Mouse (Mus musculus): ENCODE data around the gene Gm49318. TPM values are rescaled to one million over a fixed set of nuclear protein-coding genes. Genes with fewer than 3 reads are reported as not detected.
"Not testable (repeated sequence)": the region's sequence is repeated elsewhere in the genome, so short reads cannot be mapped to it uniquely, and the experiment has no call there.

Gm49318 gene
- total RNA-seq (2021), result not detected in 2 replicates
- long read RNA-seq, experiment 1, result 0 reads
- long read RNA-seq, experiment 2, partial matches to known transcripts, result 0 of 1 reads
- long read RNA-seq, experiment 2, other reads (novel, unspliced or antisense), result 1 of 1 reads

DNA sequence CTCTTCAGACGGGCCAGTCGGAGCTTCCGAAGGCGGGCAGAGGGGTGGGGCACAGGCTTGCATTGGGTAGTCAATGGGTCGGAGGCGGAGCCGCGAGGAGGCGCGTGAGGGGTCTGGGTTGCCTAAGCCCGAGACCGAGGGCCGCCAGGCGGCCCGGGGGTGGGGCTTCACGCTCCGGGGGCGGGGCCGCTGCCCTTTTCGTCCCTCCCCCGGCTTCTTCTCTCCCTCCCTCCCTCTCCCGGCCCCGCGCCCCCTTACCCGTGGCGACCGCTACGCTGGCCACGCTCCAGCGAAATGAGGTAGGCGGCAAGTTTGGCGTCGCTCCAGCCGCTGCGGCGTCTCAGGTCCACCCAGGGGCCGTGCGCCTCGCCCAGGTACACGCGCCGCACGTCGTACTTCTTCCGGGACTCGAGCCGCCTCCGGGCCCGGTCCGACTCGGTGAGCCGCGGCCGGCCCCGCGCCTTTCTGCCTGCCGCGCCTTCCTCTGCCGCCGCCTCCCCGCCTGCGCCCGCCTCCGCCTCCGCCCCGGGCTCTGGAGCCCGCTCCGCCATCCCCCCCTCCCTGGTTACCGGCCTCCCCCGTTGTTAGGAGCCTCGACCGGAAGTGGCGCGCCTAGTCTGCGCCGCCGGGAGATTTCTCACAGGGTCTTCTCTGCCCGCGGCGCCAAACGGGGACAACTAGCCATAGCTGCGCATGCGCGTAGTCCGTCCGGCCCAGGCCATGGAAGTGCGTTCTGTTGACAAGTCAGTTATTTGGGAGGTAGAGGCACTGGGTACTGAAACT lies at the start of gene Gm49318, which contains the start of gene Zfp653:
TSS of gene Gm49318 (minus strand) at position 469 of the 783 bp plus-strand sequence.
TSS of gene Zfp653 (minus strand) at position 586 of the 783 bp plus-strand sequence.
- DNase-seq, result peak; percentile 98

DNA sequence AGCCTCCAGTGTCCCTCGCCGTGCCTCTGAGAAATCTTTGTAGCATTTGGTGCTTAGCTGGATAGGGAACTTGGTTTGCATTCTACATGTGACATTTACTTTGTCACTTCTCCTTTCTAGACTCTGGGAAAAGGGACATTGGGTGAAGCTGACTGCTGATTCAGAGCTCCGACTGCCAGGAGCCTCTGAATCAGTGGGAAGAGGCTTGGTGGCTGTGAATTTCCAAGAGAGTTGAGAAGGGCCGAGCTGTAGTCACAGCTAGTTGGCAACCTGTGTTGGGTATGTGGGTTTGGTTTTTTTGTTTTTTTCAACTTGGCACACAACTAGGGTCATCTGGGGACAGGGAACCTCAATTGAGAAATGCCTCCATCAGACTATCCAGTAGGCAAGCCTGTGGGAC lies 48.5 kb upstream of the Gm49318 start:
- peak; percentile 43 for DNase-seq

DNA sequence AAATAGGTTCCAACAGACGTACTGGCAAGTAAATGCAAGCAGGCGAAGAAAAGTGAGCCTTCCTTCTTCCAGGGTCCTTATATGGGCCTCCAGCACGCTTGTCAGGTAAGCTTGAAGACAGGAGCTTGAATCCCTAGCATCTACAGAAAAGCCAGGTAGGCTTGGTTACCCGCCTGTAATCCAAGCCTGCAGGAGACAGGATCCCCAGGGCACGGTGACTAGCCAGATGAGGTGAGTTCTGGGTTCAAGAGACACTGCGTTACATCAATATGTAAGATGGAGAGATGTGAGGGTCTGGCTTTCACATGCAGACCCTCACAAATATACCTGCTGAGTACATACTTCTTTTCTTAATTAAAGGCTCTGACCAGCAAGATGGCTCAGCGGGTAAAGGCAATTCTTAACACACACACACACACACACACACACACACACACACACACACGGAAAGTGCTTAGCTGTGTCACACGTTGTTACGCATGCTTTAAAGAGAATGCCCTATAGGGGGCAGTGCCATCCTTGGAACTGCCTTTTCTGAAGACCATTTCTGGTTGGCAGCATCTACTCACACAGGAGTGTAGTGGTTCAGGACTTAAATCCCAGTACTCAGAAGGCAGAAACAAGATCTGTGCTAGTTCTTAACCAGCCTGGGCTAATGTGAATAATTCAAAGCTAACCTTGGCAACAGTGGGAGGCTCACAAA lies 46.8 kb upstream of the Gm49318 start:
- DNase-seq, result peak; percentile 78

DNA sequence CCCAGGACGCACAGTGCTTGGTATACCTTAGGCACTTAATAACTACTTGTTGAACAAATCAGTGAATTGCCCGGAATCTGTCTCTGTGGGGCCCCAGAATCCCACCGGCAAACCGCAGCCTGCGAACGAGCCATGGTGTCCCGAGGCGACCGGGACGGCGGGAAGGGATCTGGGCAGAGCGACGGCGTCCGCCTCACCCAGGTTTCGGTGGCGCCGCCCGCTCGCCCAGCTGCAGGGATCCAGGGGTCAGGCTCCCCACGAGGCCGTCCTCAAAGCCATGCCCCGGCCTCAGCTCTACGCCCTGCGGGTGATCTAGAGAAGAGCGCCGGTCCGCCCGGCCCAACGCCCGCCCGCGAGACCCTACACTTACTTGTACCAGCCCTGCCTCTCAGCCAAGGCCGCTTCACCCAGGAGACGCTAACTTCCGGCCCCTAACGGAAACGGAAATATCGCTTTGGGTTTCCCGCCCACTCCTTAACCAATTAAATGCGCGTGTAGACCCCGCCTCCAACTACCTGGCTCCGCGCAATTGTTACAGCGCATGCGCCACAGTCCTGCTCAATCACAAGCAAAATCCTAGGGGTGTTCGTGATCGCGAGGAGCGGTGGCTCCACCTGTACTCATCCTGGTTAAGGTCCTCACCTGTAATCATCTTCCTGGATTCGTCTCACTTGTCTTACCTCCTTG lies 45.8 kb upstream of the Gm49318 start, which contains the start of gene Elof1:
TSS of gene Elof1 (minus strand) at position 433 of the 687 bp plus-strand sequence.
- DNase-seq, result peak; percentile 95

DNA sequence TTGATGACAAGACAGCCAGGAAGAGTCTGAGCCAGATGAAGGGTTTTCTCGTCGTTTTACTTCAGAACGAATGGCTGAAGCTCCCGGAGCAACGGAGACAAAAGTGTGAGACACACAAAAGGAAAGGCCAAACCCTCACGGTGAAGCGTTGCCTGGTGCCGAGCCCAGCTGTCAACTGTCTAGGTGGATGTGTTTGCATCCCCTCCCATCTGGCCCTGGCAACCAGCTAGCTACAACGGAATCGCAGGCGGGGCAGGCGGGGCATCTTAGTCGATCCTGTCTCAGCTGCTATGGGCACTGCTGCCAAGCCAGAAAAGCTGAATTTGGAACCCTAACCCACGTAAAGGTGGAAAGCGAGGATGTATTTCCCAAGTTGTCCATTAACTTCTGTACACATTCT lies 45.0 kb upstream of the Gm49318 start:
- DNase-seq, result peak; percentile 39

DNA sequence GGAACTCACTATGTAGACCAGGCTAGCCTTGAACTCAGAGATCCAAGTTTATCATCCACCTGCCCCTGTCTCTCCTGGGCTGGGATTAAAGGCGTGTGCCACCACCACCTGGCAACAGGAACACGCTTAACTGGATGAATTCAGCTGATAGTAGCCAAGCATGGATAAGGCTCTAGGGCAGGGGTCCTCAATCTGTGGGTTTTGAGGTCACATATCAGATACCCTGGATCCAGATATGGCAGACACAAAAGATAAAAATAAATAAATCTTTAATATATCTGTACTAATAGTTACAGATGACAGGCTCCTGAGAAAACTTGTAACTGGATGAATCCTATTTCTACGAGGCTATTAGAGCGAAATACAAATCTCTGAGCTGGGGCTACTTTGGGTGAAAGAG lies 44.6 kb upstream of the Gm49318 start:
- no peak for DNase-seq

DNA sequence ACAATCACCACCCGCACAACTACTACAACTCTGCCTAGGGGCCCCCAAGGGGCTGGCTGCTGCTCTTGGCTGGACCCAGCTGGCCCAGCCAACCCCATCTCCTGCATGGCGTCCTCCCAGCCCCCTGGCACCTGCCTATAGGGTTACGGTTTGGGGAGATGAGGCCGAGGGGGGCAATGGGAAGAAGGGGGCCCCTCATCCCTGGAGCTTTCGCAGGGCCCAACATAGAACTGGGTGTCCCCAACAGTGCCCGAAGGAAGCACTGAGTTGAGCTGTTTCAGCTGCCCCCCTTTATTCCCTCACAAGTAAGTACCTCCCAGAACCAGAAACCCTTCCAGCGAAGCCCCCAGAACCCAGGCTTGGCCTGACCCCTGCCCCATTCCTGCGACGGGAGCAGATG lies 37.1 kb upstream of the Gm49318 start:
- no peak for DNase-seq

DNA sequence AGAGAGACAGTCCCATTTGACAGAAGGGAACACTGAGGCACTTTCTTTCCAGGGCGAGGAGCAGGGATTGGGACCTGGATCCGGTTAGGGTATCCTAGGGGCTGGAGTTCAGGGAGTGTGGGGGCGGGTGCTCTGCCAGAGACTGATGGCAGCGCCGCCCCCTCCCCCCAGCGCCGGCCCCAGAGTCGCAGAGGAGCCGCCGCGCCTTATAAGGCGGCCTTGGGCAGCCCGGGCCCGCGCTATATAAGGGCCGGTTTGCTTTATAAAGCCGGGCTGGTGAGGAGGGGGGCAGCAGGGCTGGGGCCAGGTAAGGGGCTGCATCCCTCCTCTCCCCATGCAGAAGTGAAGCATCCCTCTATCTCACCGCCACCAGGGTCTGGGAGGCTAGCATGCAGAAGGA lies 28.9 kb upstream of the Gm49318 start:
- DNase-seq, result no peak

DNA sequence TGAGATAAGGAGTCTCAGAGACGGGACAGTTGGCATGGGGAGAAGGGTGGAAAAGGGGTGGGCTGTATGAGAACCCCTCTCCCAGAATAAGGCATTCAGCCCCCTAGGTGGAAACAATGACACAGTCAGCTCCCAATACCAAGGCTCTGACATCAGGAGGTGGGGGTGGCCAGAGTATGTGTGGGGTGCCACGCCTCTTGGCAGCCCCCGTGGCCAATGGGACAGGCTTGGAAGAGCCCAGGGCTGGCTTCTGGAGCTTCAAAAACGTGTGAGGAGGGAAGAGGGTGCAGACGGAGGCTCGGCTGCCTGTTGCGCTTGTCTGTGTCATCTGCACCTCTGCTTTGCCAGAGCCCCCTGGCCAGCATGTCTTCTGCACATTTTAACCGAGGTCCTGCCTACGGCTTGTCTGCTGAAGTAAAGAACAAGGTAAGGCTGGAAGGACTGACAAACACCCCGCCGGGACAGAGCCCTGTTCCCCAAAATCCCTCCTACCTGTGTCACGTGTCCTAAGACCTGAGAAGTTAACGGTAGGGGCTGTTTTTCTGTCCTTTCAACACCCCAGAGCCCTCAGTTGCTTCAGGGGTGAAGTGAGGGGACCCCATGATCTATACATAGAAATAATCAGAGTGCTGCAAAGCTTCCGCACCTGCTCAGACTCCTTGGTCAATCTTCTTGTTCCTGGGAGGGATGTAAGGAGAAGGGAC lies 28.1 kb upstream of the Gm49318 start, which contains the start of gene Cnn1:
TSS of gene Cnn1 (plus strand) at position 224 of the 704 bp plus-strand sequence.
- DNase-seq, result peak; percentile 58

DNA sequence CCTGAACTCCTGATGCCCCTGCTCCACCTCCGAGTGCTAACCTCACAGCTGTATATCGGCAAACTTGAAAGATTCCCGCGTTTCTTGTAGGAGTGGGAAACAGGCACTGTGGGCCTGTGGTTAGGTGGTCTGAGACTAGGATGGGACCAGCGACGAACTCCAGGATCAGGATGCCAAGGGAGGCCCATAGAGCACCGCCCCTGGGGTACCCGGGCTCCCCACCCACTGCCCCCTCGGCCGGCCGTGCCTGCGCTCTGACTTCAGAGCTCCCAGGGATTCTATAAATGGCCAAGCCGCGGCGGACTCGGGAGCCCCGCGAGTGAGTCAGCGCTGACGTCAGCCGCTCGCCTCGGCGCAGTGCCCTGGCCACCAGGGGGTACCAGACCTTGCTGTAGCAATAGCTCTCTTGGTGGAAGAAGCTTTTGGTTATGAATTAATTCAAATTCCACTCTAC lies 24.8 kb upstream of the Gm49318 start:
- DNase-seq, result peak; percentile 93

DNA sequence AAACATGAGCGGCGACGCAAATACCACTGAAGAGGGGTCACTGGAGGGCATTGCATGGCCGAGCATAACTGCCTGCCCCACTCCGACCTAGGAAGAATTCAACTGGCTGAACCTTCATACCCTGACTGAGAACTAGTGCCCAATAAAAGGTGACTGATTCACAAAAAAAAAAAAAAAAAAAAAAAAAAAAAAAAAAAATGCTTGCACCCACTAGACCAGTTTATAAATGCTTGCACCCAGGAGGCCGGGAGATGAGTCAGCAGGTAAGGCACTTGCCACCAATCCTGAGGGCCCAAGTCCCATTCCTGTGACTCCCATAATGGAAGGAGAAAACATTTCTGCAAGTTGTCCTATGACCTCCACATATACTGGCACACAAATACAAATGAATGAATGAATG lies 21.7 kb upstream of the Gm49318 start:
- DNase-seq, result no peak

DNA sequence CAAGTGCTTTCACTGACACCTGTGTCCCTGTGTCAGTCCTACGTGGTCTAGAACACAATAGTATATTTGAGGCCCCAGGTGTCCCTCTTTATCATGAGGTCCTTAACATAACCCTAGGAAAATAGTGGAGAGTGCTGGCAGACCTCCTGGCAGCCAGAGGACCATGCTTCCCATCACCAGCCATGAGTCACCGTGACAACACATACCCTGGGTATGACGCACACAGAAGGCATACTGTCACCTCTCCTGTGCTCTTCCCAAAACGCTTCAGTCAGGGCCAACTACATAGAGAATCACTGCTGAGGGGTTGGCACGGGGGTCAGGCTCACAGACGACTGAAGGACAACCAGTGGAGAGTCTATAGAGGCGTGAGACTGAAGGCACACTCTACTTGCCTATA lies 18.9 kb upstream of the Gm49318 start:
- DNase-seq, result peak; percentile 48

DNA sequence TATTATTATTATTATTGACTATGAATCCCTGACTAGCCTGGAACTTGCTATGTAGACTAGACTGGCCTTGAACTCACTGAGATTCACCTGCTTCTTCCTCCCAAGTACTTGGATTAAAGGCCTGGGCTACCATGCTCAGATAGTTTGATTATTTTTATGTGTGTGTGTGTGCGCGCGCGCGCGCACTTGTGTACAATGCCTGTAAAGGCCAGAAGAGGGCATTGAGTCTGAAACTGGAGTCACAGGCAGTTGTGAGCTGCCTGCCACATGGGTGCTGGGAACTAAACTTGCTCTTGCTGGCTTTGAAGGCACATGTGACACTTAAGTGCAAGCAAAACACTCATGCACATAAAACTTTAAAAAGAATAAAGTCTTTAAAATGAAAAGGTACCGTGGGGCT lies 18.2 kb upstream of the Gm49318 start:
- DNase-seq, result no peak

DNA sequence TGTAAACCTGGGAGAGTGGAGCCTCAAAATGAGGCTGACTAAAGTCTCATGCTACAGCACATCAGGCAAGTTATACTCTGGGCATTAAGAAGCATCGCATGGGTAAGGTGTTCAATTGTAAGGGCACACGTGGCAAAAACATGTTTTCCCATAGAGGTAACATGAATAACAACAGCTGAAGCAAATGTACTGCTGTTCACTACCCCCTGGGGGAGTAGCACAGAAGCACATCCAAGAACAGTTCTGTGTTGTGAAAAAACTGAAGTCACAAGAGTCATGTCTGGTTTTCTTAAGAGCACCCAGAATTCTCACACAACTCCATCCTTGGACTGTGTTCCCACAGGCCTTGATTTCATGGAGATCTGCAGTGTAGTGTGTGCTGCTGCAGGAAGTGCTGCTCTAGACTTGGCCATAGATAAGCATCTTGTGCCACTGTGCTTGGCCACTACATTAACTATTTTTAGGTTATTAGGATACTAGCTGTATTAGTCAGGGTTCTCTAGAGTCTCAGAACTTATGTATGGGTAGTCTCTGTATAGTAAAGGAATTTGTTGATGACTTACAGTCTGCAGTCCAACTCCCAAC lies 16.1 kb upstream of the Gm49318 start:
- DNase-seq, result no peak

DNA sequence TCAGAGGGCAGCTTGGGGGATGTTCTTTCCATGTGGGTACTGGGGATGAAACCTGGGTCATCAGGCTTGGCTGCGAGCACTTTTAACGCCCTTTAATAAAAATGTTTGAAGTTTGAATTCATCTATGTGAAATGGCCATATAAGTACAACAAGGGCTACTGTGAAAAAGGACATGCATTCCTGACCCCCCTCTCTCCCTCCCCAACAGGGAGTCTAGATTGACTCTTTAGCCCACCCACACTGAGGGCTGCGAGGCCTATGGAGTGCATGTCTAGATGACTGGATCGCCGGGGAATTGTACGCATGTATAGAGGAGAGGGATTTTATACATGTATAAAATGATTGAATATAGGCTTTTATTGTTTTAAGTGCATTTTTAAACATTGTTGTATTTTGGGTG lies 15.0 kb upstream of the Gm49318 start:
- no peak for DNase-seq

DNA sequence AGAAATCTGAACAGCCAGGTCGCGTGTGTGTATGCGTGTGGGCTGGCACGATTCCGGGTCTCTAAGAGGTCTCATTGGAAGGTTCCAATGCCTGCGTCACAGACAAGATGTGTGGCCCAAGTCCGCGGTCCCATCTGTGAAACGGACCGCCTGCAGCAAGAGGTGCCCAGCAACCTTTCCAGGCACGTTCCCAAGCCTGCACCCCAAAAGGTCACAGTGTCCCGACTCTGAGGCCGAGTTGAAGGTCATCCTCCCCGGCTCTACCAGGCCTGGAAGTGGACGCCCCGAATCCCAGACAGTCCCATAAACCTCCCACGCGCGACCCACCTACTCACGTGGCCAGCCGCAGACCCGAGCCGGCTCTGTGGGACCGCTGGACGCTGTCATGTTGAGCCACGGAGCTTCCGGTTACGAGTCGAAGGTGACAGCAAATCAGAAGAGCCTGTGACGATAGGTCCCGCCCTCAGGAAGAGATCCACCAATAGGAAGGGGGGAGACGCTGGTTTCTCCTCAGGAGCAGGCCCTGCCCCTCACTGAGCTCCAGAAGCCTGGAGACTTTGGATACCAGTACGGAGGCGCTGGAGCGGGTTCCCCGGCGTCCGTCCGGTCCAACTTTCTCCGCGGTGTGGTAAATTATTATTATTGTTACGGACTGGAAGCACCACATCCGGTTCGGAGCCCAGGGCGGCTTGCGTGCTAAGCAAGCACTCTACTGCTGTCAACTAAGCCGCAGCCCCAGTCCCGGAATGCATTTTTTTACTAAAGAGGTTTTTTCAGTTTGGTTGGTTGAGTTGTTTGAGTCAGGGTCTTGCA lies 14.2 kb upstream of the Gm49318 start, which contains the start of gene Ecsit:
TSS of gene Ecsit (minus strand) at position 417 of the 813 bp plus-strand sequence.
- peak; percentile 94 for DNase-seq

DNA sequence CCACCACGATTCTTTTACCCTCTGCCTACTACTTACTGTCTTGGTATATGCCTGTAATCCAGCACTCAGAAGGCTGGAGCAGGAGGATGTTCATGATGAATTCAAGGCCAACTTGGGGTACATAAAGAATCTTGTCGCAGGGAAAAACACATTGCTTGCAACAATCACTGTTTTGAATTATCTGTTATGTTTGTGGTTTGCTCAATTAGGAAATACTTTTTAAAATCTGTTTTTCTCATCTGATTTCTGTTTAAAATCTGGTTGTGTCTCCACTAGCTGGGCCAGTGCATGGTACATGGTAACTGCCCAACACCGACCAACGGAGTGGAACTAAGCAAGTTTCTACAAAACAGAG lies 13.6 kb upstream of the Gm49318 start:
- DNase-seq, result no peak

DNA sequence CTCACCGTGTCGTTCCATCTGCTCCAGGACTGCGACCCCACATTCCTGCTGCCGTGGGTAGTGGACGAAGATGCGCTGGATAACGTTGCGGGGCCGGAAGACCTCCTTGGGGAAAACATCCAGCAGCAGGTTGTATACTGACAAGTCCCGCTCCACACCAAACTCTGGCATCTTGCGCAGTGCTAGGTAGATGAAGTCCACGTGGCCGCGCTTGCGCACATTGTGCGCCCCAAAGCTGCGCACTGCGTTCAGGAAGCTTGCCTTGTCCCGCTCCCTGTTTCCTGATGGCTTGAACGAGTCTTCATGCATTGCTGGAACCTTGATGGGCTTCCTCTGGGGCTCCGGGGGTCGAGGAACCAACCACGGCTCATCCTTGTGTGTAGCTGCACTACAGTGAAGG lies 5.2 kb upstream of the Gm49318 start:
- no peak for DNase-seq

DNA sequence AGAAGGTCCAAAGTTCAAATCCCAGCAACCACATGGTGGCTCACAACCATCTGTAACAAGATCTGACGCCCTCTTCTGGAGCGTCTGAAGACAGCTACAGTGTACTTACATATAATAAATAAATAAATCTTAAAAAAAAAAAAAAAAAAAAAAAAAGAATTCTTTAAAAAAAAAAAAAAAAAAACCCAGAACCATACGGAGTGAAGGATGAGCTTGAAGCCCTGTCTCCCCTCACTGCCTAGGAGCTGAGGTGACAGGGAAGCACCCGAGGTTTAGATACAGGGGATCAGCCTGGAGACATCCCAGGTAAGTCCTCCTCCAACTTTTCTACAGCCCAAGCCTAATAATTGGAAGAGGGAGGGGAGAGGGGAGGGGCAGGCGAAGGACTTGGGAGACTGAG lies 4.7 kb upstream of the Gm49318 start:
- not testable (repeated sequence) for DNase-seq

DNA sequence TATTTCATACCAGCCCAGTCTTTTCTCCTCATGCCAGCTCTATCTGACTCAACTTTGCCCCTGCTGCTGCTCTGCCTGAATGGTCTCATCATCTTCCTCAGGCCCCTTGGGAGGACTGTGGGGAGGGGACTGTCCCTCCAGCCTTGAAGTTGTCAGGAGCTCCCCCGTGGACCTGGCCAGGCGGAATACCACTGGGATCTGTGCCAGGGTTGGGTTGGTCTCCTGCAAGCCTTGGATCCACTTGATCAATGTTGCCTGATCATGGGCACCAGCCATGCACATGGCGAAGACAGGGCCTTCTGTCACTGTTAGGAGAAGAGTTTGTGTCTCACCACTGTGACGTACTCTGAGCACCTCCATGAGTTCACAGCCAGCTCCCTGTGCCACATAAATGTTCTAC lies 1.2 kb upstream of the Gm49318 start:
- no peak for DNase-seq
